Mouse (Mus musculus): Measurements from ENCODE around the gene Dscam.

Dscam gene

GRCm38 (mm10) chr16:96620861-96621260 lies 549.7 kb downstream of the Dscam start:
- in situ Hi-C loops (cut with MboI; ENCODE audit: unreplicated experiment in 2 of 2), result no loop called here

GRCm38 (mm10) chr16:96620402-96620801 lies 550.1 kb downstream of the Dscam start:
- in situ Hi-C loops (cut with MboI; ENCODE audit: unreplicated experiment in 2 of 2), result no loop called here

- in situ Hi-C loops (cut with MboI; ENCODE audit: unreplicated experiment in 2 of 2), result no loop called here
Observed at GRCm38 (mm10) chr16:96617772-96618171, 552.8 kb downstream of the Dscam start.

DNA sequence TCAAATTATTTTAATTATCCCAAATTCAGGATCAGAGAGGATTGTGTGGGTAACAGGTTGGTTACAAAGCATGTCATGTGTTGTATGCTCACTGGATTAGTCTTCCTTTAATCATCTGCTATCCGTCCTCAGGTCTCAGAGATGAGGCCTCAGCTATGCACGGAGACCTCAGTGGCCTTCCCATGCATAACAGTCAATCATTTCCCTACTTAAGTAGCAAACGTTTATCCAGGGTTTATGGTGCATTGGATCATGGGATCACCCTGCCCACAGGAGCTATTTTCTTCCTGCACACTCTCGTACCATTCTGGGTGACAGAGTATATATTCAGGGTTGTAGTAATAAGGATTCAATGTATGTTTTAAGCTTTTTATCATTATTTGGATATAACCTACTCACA lies 557.3 kb downstream of the Dscam start:
- in situ Hi-C loops (cut with MboI; ENCODE audit: unreplicated experiment in 2 of 2), result loop anchor here (5.0 kb wide), 3 partner anchors 59 to 251 kb away; partner anchors contain the start of gene Pcp4 (in 2 of the 2)

GRCm38 (mm10) chr16:96610806-96611205 lies 559.7 kb downstream of the Dscam start:
- in situ Hi-C loops (cut with MboI; ENCODE audit: unreplicated experiment in 2 of 2), result loop anchor here (5.0 kb wide), 3 partner anchors 61 to 249 kb away; partner anchors contain the start of gene Pcp4 (in 2 of the 2)

DNA sequence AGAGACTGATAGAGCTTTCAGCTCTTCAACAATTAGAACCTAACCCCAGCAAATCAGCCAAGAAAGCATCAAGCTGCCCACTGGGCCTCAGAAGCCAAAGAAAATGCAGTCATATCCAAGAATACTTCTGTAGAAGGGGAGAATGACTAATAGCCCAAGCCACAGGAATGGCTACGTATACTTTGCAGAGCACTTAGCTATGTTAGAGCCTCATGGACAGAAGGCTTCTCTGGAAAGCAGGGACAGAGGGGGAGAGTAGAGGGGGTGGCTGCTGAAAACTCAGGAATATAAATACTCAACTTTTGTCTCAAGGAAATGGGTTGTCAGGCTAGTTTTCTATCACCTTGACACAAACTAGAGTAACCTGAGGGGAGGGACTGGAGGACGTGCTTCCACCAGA lies 568.3 kb downstream of the Dscam start:
- in situ Hi-C loops (cut with MboI; ENCODE audit: unreplicated experiment in 2 of 2), result loop anchor here in 1 of 2 experiments (5.0 kb wide), 1 partner anchor 215 kb away; no protein-coding TSS in a partner anchor

GRCm38 (mm10) chr16:96600791-96601190 lies 569.8 kb downstream of the Dscam start:
- in situ Hi-C loops (cut with MboI; ENCODE audit: unreplicated experiment in 2 of 2), result loop anchor here in 1 of 2 experiments (5.0 kb wide), 1 partner anchor 217 kb away; no protein-coding TSS in a partner anchor

GRCm38 (mm10) chr16:96599401-96600060 lies 571.0 kb downstream of the Dscam start:
- in situ Hi-C loops (cut with MboI; ENCODE audit: unreplicated experiment in 2 of 2), result loop anchor here (5.0 to 10.0 kb wide), 2 partner anchors 55 to 218 kb away; no protein-coding TSS in a partner anchor

DNA sequence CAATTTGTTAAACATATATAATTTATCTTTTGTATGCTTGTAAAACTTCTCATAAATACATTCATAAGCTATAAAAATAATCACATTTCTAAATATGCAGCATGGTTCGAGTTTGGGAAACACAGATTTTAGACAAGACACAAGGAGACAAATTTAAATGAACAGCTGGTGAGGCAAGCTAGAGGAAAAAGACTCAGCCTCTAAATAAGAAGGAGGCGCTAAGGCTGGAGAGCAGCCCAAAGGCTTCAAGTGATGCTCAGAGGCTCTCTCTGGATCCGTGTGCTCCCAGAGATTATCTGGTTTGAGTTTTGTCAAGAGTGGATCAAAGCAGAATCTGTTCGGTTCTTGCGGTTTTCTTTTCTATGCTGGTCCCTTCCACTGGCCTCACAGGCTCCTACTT lies 594.7 kb downstream of the Dscam start:
- in situ Hi-C loops (cut with MboI; ENCODE audit: unreplicated experiment in 2 of 2), result no loop called here

DNA sequence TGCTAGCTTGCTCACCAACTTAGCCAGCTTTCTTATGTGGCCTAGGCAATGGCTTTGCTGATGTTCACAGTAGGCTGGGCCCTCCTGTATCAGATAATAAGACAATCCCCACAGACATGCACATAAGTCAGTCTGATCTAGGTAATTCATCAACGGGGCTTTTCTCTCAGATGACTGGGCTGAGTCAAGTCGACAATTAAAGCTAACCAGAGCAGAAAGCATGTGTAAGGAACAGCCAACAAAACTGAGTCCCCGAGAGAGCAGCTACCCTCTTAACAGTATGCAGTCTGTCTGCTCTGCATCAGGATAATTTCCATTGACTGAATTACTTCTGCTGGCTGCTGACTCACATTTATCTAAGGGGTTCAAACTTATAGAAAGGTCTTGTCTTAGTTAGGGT lies 603.1 kb downstream of the Dscam start:
- in situ Hi-C loops (cut with MboI; ENCODE audit: unreplicated experiment in 2 of 2), result no loop called here

DNA sequence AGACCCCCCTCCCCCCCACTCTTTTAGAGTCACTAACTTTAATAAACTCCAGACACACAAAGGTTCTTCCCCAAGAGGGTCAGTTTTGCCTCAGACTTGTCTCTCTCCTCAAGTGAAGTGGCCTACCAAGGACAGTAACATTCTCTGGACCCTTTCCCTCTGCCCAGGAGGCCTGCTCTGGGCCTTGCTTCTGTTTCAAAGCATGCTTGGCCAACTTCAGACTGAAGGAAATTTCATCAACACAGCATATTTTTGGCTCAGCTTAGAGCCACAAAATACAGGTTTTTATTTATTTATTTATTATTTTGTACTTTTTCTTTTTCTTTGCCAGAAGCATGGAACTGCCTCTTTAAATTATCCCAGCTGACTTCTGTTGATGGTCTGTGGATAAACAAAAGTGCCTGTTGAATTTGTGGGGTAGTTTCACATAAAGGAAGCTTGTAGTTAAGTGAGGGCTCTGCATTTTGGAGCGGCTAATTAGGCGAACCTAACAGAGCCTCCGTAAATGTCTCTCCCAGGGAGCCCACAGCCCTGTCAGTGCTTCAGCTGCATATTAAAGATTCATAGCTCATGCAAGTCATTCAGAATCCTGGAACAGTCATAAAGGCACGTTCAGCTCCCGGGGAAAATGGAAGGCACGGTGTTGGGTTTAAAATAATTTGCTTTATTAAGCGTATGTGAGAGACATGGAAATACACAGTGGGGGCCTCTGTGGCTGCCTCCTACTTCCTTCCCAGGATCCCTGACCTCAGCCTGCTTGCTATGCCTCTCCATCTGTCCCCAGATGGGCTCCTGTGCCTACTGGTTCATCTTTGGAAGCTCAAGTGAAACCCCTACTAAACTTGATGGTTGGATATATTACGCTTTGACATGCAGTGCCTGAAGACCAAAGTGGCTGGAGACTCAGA lies 606.9 kb downstream of the Dscam start:
- in situ Hi-C loops (cut with MboI; ENCODE audit: unreplicated experiment in 2 of 2), result no loop called here

DNA sequence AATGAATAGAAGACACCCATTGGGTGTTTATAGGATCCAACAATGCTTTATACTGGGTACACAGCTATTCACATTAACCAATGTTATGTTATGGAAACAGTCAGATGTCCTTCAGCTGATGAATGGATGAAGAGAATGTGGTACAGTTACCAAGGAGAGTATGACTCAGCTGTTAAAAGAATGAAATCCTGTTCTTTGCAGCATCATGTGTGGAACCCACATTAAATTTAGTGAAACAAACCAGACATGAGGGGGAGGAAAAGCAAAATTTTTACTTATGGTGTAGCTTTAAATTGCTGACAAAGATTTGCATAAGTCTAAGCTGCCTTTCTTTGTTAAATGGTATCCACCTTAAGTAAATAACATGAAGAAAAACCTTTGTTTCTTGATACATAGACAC lies 610.8 kb downstream of the Dscam start:
- in situ Hi-C loops (cut with MboI; ENCODE audit: unreplicated experiment in 2 of 2), result no loop called here

DNA sequence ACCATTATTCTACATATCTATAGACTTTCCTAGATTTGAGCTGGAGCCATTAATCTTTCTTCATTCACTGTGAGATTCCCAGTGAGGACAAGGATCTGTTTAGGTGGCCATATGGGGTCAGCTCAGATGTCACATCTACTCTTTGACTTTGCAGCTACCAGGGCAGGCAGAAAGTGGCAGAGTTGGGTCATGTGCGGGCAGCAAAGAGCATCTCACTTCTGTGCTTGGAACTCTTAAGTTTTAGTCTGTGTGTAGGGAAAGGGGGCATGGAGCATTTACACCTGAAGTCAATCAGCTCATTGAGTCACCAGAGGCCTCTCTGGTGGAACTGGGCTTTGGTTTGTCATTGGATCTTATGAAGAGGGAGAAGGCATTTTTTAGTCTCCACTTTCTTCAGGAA lies 612.2 kb downstream of the Dscam start:
- in situ Hi-C loops (cut with MboI; ENCODE audit: unreplicated experiment in 2 of 2), result no loop called here

- in situ Hi-C loops (cut with MboI; ENCODE audit: unreplicated experiment in 2 of 2), result no loop called here
Observed at GRCm38 (mm10) chr16:96556621-96557020, 613.9 kb downstream of the Dscam start.

- in situ Hi-C loops (cut with MboI; ENCODE audit: unreplicated experiment in 2 of 2), result no loop called here
Observed at GRCm38 (mm10) chr16:96555412-96555811, 615.1 kb downstream of the Dscam start.

DNA sequence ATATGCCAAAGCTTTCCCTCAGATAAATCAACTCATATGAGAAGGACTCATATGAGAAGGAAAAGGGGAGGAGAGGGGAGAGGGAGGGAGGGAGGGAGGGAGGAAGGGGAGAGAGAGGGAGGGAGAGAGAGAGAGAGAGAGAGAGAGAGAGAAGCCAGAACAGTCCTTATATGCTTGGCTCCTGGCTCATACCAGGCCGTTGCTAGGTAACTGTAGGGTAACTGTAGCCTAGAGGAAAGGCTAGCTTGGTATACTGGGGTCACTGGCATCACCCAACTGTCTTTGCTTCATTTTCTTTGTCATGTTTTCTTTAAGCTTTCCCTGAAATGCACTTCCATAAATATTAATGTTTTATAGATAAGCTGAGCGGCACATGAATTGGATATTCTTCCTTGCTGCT lies 617.9 kb downstream of the Dscam start:
- in situ Hi-C loops (cut with MboI; ENCODE audit: unreplicated experiment in 2 of 2), result no loop called here

- in situ Hi-C loops (cut with MboI; ENCODE audit: unreplicated experiment in 2 of 2), result loop anchor here (5.0 to 25.0 kb wide), 5 partner anchors 46 to 1104 kb away; partner anchors contain the start of gene Ets2 (in 1 of the 2)
Observed at GRCm38 (mm10) chr16:96541056-96541455, 629.5 kb downstream of the Dscam start.

Measured in v-Abl transformed pro-B cells (cell line).